Mouse (Mus musculus): Measurements from ENCODE around the gene Tmprss11d. TPM values are rescaled to one million over a fixed set of nuclear protein-coding genes. Genes with fewer than 3 reads are reported as not detected.

Gene Tmprss11d
- total RNA-seq (2014; rRNA removed) (not detected in 2 replicates), polyA plus RNA-seq (2015; fragmentation: Nextera tagmentation; extraction: Ambion mirVana) (not detected in 2 replicates)

DNA sequence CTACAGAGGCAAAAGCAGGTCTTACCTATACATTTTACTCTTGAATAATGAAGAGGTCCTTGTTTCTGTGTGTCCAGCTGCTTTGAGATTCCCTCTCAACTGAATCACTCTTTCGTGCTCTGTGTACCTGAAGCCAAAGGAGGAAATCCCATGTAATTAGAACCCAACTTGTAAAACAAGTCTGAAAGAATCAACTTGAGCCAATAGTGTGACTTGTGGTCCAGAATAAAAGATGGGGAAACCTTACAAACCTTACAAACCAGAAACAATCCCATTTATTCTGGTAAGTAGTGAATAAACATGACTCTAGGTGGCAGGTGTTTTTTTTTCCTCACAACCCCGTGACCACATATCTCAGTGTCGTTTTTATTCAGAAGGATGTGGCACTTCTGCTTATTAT lies at the start of gene Tmprss11d:
TSS of gene Tmprss11d (minus strand) at position 101 of the 400 bp plus-strand sequence.
- Histone ChIP-seq H3K4me3 (ENCODE audit: low read depth, low read length) (no peak within 1 kb of the TSS), H3K9ac (no peak within 1 kb of the TSS), H3K4me1 (ENCODE audit: insufficient read depth) (no peaks in the 10 kb centered on the region), H3K36me3 (ENCODE audit: insufficient read depth) (no peaks in the 10 kb centered on the region), H3K27ac (ENCODE audit: low read depth, low read length) (no peak within 1 kb of the TSS), H3K9me3 (ENCODE audit: low read length) (no peaks in the 10 kb centered on the region), H3K27me3 (ENCODE audit: insufficient read depth, low read length) (no peaks in the 10 kb centered on the region), H3K4me2 (ENCODE audit: low read depth) (no peak within 1 kb of the TSS)
- 70% methylated on average over 3 of the region's 3 CpGs for WGBS
- ATAC-seq (no peak), DNase-seq (no peak)
- TF ChIP-seq CTCF (IDR thresholded peaks at IDR 0.05; ENCODE audit: low read depth) = no peak

DNA sequence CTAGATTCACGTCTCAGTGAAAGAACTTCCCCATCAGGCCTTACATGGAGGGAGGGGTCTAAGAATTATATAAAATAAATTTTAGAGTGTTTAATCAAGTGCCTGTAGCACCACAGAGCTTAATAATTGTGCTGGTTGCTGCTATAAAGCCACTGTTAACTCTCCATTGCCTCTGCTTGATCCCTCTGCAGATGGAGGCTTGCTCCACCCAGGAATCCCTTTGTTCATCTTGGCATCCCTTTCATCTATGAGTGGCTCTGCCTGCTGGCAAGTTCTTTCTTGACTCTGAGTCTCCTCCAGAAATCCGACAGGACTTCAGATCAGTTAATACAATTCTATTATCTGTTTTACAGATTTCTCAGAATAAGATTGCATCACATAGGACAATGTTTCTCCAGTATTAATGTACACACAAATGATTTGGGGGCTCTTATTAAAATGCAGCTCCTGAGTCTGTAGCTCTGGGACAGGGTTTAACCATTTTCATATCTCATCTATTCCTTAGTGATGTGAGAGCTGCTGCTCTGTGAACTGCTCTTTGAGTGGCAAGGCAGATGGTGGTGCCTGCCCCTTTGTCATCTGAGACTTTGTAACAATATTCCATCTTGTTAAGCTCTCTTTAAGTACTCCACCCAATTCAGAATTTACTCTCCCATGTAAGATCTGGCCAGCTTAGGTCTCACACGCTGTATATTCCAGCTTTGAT lies 48.3 kb upstream of the Tmprss11d start:
- ATAC-seq = no peak
- H3K36me3 ChIP-seq (ENCODE audit: insufficient read depth) = no peaks in the 10 kb centered on the region
- H3K9ac ChIP-seq = no peak overlapping the region
- H3K4me2 ChIP-seq (ENCODE audit: low read depth) = no peak overlapping the region
- H3K27me3 ChIP-seq (ENCODE audit: insufficient read depth, low read length) = no peaks in the 10 kb centered on the region
- no peak overlapping the region for H3K27ac ChIP-seq (ENCODE audit: low read depth, low read length)
- 30% methylated on average over 3 of the region's 3 CpGs for WGBS
- no peak overlapping the region for H3K4me3 ChIP-seq (ENCODE audit: low read depth, low read length)
- no peak for TF ChIP-seq CTCF (IDR thresholded peaks at IDR 0.05; ENCODE audit: low read depth)
- no peaks in the 10 kb centered on the region for H3K4me1 ChIP-seq (ENCODE audit: insufficient read depth)
- H3K9me3 ChIP-seq (ENCODE audit: low read length) = no peaks in the 10 kb centered on the region
- no peak for DNase-seq

DNA sequence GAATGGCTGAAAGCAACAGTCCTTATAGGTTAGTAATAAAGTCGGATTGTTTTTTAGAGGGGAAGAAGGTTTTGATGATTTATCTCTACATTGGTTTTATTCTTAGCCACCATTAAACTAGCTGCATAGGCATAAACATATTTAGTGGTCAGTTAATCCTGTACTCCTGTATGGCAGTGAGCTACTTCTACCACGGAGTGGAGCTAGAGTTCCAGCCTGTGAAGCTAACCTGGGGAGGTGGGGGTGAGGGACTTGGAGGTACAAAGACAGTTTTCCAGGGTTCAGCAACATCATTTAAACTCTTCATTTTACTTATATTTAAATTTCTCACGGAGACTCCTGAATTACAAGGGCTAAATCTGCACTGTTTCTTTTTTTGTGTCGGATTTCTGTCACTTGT lies 46.3 kb upstream of the Tmprss11d start:
- DNase-seq (no peak), ATAC-seq (no peak)
- no peaks in the 10 kb centered on the region for H3K36me3 ChIP-seq (ENCODE audit: insufficient read depth)
- WGBS = 19% methylated on average over 4 of the region's 4 CpGs
- H3K27ac ChIP-seq (ENCODE audit: low read depth, low read length) = no peak overlapping the region
- TF ChIP-seq CTCF (IDR thresholded peaks at IDR 0.05; ENCODE audit: low read depth) = peak; percentile 53
- H3K27me3 ChIP-seq (ENCODE audit: insufficient read depth, low read length) = no peaks in the 10 kb centered on the region
- H3K9ac ChIP-seq = no peak overlapping the region
- no peak overlapping the region for H3K4me3 ChIP-seq (ENCODE audit: low read depth, low read length)
- no peak overlapping the region for H3K4me2 ChIP-seq (ENCODE audit: low read depth)
- H3K4me1 ChIP-seq (ENCODE audit: insufficient read depth) = no peaks in the 10 kb centered on the region
- no peaks in the 10 kb centered on the region for H3K9me3 ChIP-seq (ENCODE audit: low read length)

DNA sequence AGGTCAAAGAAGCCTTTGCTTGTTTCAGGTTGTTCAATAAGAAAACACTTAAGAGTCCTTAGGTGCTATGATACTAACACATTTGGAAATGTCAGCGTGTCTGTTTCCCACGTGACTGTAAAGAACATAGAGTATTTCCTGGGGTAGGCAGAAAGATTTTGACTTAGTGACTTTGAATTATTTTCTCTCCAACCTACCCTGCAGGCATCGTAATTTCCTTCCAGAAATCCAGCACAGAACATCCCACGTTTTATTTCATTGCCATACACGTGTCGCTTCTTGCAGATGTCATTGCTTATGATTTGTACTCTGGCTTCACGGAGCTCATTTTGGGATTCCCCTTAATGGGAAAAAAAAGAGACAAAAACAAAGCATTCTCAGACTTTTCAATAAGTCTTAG lies 41.1 kb upstream of the Tmprss11d start:
- WGBS = 81% methylated on average over 7 of the region's 7 CpGs
- H3K27me3 ChIP-seq (ENCODE audit: insufficient read depth, low read length) = no peaks in the 10 kb centered on the region
- no peaks in the 10 kb centered on the region for H3K36me3 ChIP-seq (ENCODE audit: insufficient read depth)

DNA sequence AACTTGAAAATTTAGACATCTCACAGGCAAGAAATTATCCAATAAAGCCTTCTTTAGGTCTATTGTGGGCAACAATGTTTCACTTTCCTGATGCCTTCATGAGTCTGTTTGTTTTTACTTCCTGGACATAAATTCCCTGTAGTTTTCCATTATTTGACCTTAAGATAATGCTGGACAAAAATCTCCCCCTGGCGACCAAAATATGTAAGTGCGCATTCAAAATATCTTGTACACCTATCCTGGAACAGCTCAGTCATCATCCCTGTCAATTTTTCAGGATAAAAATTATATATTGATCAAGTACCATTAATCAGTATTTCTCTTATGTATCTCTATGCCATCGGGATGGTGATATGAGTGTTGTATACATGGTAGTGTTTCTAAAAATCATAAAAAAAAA lies 37.6 kb upstream of the Tmprss11d start:
- WGBS = 25% methylated on average over 3 of the region's 3 CpGs
- Histone ChIP-seq H3K9me3 (ENCODE audit: low read length) (no peaks in the 10 kb centered on the region), H3K4me3 (ENCODE audit: low read depth, low read length) (no peak overlapping the region), H3K9ac (no peak overlapping the region), H3K4me1 (ENCODE audit: insufficient read depth) (no peaks in the 10 kb centered on the region), H3K36me3 (ENCODE audit: insufficient read depth) (no peaks in the 10 kb centered on the region), H3K27me3 (ENCODE audit: insufficient read depth, low read length) (no peaks in the 10 kb centered on the region), H3K4me2 (ENCODE audit: low read depth) (no peak overlapping the region), H3K27ac (ENCODE audit: low read depth, low read length) (no peak overlapping the region)
- DNase-seq (peak; percentile 27), ATAC-seq (no peak)
- peak; percentile 60 for TF ChIP-seq CTCF (IDR thresholded peaks at IDR 0.05; ENCODE audit: low read depth)

More for the DNA sequence above, 41.1 kb upstream of the Tmprss11d start:
- DNase-seq (no peak), ATAC-seq (no peak)
- H3K9ac ChIP-seq = no peak overlapping the region
- no peak for TF ChIP-seq CTCF (IDR thresholded peaks at IDR 0.05; ENCODE audit: low read depth)
- no peaks in the 10 kb centered on the region for H3K9me3 ChIP-seq (ENCODE audit: low read length)
- no peak overlapping the region for H3K4me2 ChIP-seq (ENCODE audit: low read depth)
- no peak overlapping the region for H3K4me3 ChIP-seq (ENCODE audit: low read depth, low read length)
- no peak overlapping the region for H3K27ac ChIP-seq (ENCODE audit: low read depth, low read length)
- H3K4me1 ChIP-seq (ENCODE audit: insufficient read depth) = no peaks in the 10 kb centered on the region

DNA sequence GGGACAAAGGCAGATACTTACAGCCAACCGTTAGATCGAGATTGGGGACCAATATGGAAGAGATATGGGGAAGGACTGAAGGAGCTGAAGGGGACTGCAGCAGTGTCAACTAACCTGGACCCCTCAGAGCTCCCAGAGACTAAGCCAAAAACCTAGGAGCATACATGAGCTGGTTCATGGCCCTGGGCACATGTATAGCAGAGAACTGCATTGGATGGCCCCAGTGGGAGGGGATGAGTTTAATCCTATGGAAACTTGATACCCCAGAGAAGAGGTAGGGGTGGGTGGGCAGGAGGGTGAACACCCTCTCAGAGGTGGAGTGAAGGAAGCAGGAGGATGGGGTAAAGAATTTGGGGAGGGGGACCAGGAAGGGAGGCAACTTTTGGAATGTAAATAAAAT lies 34.7 kb upstream of the Tmprss11d start:
- DNase-seq = no peak
- Histone ChIP-seq H3K36me3 (ENCODE audit: insufficient read depth) (no peaks in the 10 kb centered on the region), H3K4me1 (ENCODE audit: insufficient read depth) (no peaks in the 10 kb centered on the region), H3K4me3 (ENCODE audit: low read depth, low read length) (no peak overlapping the region), H3K4me2 (ENCODE audit: low read depth) (no peak overlapping the region), H3K9ac (no peak overlapping the region), H3K27me3 (ENCODE audit: insufficient read depth, low read length) (no peaks in the 10 kb centered on the region), H3K9me3 (ENCODE audit: low read length) (no peaks in the 10 kb centered on the region), H3K27ac (ENCODE audit: low read depth, low read length) (no peak overlapping the region)
- no peak for ATAC-seq
- TF ChIP-seq CTCF (IDR thresholded peaks at IDR 0.05; ENCODE audit: low read depth) = no peak
- 89% methylated on average over 2 of the region's 2 CpGs for WGBS

DNA sequence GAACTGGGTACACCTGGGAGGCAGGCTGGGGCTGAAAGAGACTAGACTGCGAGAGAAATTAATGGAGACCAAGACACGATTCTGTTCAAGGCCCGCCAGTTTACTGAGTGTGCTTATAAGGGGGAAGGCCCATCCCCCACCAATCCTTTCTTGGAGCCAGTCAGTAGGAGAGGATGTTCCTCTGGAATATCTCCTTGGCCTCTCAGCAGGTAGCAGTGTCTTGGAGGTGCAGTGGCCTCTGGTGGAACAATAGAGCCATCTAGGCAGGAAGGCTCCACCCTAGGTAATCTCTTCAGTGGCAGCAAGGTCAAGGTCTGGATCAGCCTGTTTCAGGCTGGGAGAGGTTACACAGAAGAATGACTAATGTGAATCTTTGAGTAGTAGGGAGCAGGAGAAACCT lies 34.0 kb upstream of the Tmprss11d start:
- WGBS = 86% methylated on average over 3 of the region's 3 CpGs
- H3K27ac ChIP-seq (ENCODE audit: low read depth, low read length) = no peak overlapping the region
- no peak for ATAC-seq

More for the DNA sequence above, 34.0 kb upstream of the Tmprss11d start:
- Histone ChIP-seq H3K9me3 (ENCODE audit: low read length) (no peaks in the 10 kb centered on the region), H3K4me1 (ENCODE audit: insufficient read depth) (no peaks in the 10 kb centered on the region), H3K27me3 (ENCODE audit: insufficient read depth, low read length) (no peaks in the 10 kb centered on the region), H3K9ac (no peak overlapping the region), H3K4me3 (ENCODE audit: low read depth, low read length) (no peak overlapping the region), H3K36me3 (ENCODE audit: insufficient read depth) (no peaks in the 10 kb centered on the region), H3K4me2 (ENCODE audit: low read depth) (no peak overlapping the region)
- DNase-seq = no peak
- no peak for TF ChIP-seq CTCF (IDR thresholded peaks at IDR 0.05; ENCODE audit: low read depth)

All from forebrain, postnatal 0 days (tissue).